Mouse (Mus musculus) heart, postnatal 25 days (tissue): ENCODE data around the gene Ficd. TPM values are rescaled to one million over a fixed set of nuclear protein-coding genes. Genes with fewer than 3 reads are reported as not detected.
"Not testable (repeated sequence)": the region's sequence is repeated elsewhere in the genome, so short reads cannot be mapped to it uniquely, and the experiment has no call there.

Experiments
- DNase-seq: peaks from one replicate; pipeline ENCODE4 v3.0.0; 2022; ENCODE audit warnings: low spot score
- intact Hi-C: fragments of 180-260 bp; cut with DNase I; formaldehyde crosslinking; loops from one replicate; pipeline ENCODE4 v1.15.1; 2025
- total RNA-seq, 2 experiments: library from RNA; stranded (reverse); gene quantifications; 2 replicates each; pipeline ENCODE4 v1.2.3; 2021

The Ficd gene
- total RNA-seq, 2 experiments from 2014 or later, result 6.4 to 7.8 TPM

GRCm38 (mm10) chr5:113771213-113772162, 35.9 kb downstream of the Ficd start:
- intact Hi-C loops, result loop anchor here (5.0 kb wide), 1 partner anchor 181 kb away; no protein-coding TSS in a partner anchor

GRCm38 (mm10) chr5:113772450-113772895, 36.9 kb downstream of the Ficd start, which contains the start of the genes Sart3 and Iscu:
TSS of gene Sart3 (minus strand) at chr5:113772510.
TSS of gene Iscu (plus strand) at chr5:113772748.
- peak; percentile 88 for DNase-seq
- intact Hi-C loops, result loop anchor here (5.0 kb wide), 1 partner anchor 180 kb away; no protein-coding TSS in a partner anchor

More at GRCm38 (mm10) chr5:113771213-113772162, 35.9 kb downstream of the Ficd start:
- peak; percentile 78 for DNase-seq

- intact Hi-C loops, result loop anchor here (1.0 to 5.0 kb wide), 2 partner anchors 42 to 179 kb away; no protein-coding TSS in a partner anchor
Observed at GRCm38 (mm10) chr5:113772905-113773519, 37.4 kb downstream of the Ficd start.

GRCm38 (mm10) chr5:113773664-113774063, 38.1 kb downstream of the Ficd start:
- intact Hi-C loops, result loop anchor here (1.0 to 5.0 kb wide), 2 partner anchors 42 to 179 kb away; no protein-coding TSS in a partner anchor
- DNase-seq, result peak; percentile 69

More at GRCm38 (mm10) chr5:113772905-113773519, 37.4 kb downstream of the Ficd start:
- DNase-seq, result no peak

- intact Hi-C loops, result no loop called here
- DNase-seq, result no peak
Observed at GRCm38 (mm10) chr5:113775585-113775984, 40.0 kb downstream of the Ficd start.

- no peak for DNase-seq
- intact Hi-C loops, result no loop called here
Observed at GRCm38 (mm10) chr5:113776128-113776895, 40.7 kb downstream of the Ficd start.

GRCm38 (mm10) chr5:113776896-113777226, 41.3 kb downstream of the Ficd start:
- intact Hi-C loops, result no loop called here
- DNase-seq, result no peak

GRCm38 (mm10) chr5:113777728-113778127, 42.1 kb downstream of the Ficd start:
- DNase-seq, intact Hi-C loops: not testable (repeated sequence)

- intact Hi-C loops, result no loop called here
- DNase-seq, result no peak
Observed at GRCm38 (mm10) chr5:113779569-113779968, 44.0 kb downstream of the Ficd start.

GRCm38 (mm10) chr5:113780082-113780752, 44.6 kb downstream of the Ficd start:
- DNase-seq, result no peak
- intact Hi-C loops, result no loop called here

- intact Hi-C loops, result no loop called here
- no peak for DNase-seq
Observed at GRCm38 (mm10) chr5:113780763-113781162, 45.2 kb downstream of the Ficd start.

- DNase-seq, result no peak
- intact Hi-C loops, result no loop called here
Observed at GRCm38 (mm10) chr5:113781254-113781653, 45.7 kb downstream of the Ficd start.

GRCm38 (mm10) chr5:113781875-113782274, 46.3 kb downstream of the Ficd start:
- no peak for DNase-seq

GRCm38 (mm10) chr5:113782624-113783023, 47.0 kb downstream of the Ficd start:
- DNase-seq, result peak; percentile 33
- intact Hi-C loops, result no loop called here

More at GRCm38 (mm10) chr5:113781875-113782274, 46.3 kb downstream of the Ficd start:
- intact Hi-C loops, result no loop called here

- intact Hi-C loops, result no loop called here
- DNase-seq, result peak; percentile 67
Observed at GRCm38 (mm10) chr5:113783581-113784001, 48.0 kb downstream of the Ficd start.

- DNase-seq, intact Hi-C loops: not testable (repeated sequence)
Observed at GRCm38 (mm10) chr5:113784104-113784503, 48.5 kb downstream of the Ficd start.

GRCm38 (mm10) chr5:113786985-113787384, 51.4 kb downstream of the Ficd start:
- no peak for DNase-seq
- intact Hi-C loops, result no loop called here

GRCm38 (mm10) chr5:113788645-113789044, 53.0 kb downstream of the Ficd start:
- intact Hi-C loops, result no loop called here
- no peak for DNase-seq
